Mouse (Mus musculus): ENCODE data around the gene Scfd2. TPM values are rescaled to one million over a fixed set of nuclear protein-coding genes. Genes with fewer than 3 reads are reported as not detected.

Scfd2 gene
- polyA plus RNA-seq, 1 experiment from 2014 or later, result 13.2 TPM

- Histone ChIP-seq H3K36me3 (ENCODE audit: control insufficient read depth, insufficient read depth, low read length) (no peaks in the 10 kb centered on the region), H3K27ac (ENCODE audit: low read depth) (peak overlapping the region; percentile 34; the same call in 1 of the 2 replicates), H3K4me2 (ENCODE audit: low read length) (no peak overlapping the region), H3K4me3 (ENCODE audit: low read depth, low read length) (no peak overlapping the region), H3K9ac (ENCODE audit: low read length) (no peak overlapping the region), H3K4me1 (replicated peaks; ENCODE audit: control insufficient read depth, insufficient read depth, low read length) (peaks cover 45% of the 10 kb centered on the region), H3K9me3 (ENCODE audit: control insufficient read depth, low read length) (no peaks in the 10 kb centered on the region), H3K27me3 (replicated peaks; ENCODE audit: control insufficient read depth, insufficient read depth, low read length) (no peaks in the 10 kb centered on the region)
- WGBS, result 65% methylated on average over 6 of the region's 6 CpGs
- ATAC-seq (replicated peaks; ENCODE audit: low FRiP score, low TSS enrichment, low read depth) (no peak), DNase-seq (ENCODE audit: low spot score) (no peak)
Observed at GRCm38 (mm10) chr5:74252672-74253286, 278.8 kb downstream of the Scfd2 start.

- ATAC-seq (replicated peaks; ENCODE audit: low FRiP score, low TSS enrichment, low read depth) (no peak), DNase-seq (ENCODE audit: low spot score) (no peak)
- Histone ChIP-seq H3K9ac (ENCODE audit: low read length) (no peak overlapping the region), H3K9me3 (ENCODE audit: control insufficient read depth, low read length) (no peaks in the 10 kb centered on the region), H3K27ac (ENCODE audit: low read depth) (peak overlapping the region; percentile 71), H3K4me2 (ENCODE audit: low read length) (no peak overlapping the region), H3K36me3 (ENCODE audit: control insufficient read depth, insufficient read depth, low read length) (no peaks in the 10 kb centered on the region), H3K4me3 (ENCODE audit: low read depth, low read length) (no peak overlapping the region), H3K27me3 (replicated peaks; ENCODE audit: control insufficient read depth, insufficient read depth, low read length) (no peaks in the 10 kb centered on the region), H3K4me1 (replicated peaks; ENCODE audit: control insufficient read depth, insufficient read depth, low read length) (peaks cover 42% of the 10 kb centered on the region)
- 47% methylated on average over 2 of the region's 2 CpGs for WGBS
Observed at GRCm38 (mm10) chr5:74250947-74251346, 280.6 kb downstream of the Scfd2 start.

GRCm38 (mm10) chr5:74250308-74250707 is 281.3 kb downstream of the Scfd2 start:
- ATAC-seq (replicated peaks; ENCODE audit: low FRiP score, low TSS enrichment, low read depth) (no peak), DNase-seq (ENCODE audit: low spot score) (no peak)
- peaks cover 42% of the 10 kb centered on the region for H3K4me1 ChIP-seq (replicated peaks; ENCODE audit: control insufficient read depth, insufficient read depth, low read length)
- no peak overlapping the region for H3K4me2 ChIP-seq (ENCODE audit: low read length)
- no peaks in the 10 kb centered on the region for H3K9me3 ChIP-seq (ENCODE audit: control insufficient read depth, low read length)
- WGBS, result 56% methylated on average over 7 of the region's 7 CpGs
- H3K4me3 ChIP-seq (ENCODE audit: low read depth, low read length), result no peak overlapping the region
- no peaks in the 10 kb centered on the region for H3K27me3 ChIP-seq (replicated peaks; ENCODE audit: control insufficient read depth, insufficient read depth, low read length)
- H3K9ac ChIP-seq (ENCODE audit: low read length), result no peak overlapping the region
- peak overlapping the region; percentile 71; the same call in 1 of the 2 replicates for H3K27ac ChIP-seq (ENCODE audit: low read depth)
- H3K36me3 ChIP-seq (ENCODE audit: control insufficient read depth, insufficient read depth, low read length), result no peaks in the 10 kb centered on the region

GRCm38 (mm10) chr5:74249794-74250193 is 281.8 kb downstream of the Scfd2 start:
- Histone ChIP-seq H3K4me1 (replicated peaks; ENCODE audit: control insufficient read depth, insufficient read depth, low read length) (peaks cover 42% of the 10 kb centered on the region), H3K9me3 (ENCODE audit: control insufficient read depth, low read length) (no peaks in the 10 kb centered on the region), H3K27me3 (replicated peaks; ENCODE audit: control insufficient read depth, insufficient read depth, low read length) (no peaks in the 10 kb centered on the region), H3K27ac (ENCODE audit: low read depth) (no peak overlapping the region), H3K9ac (ENCODE audit: low read length) (no peak overlapping the region), H3K4me3 (ENCODE audit: low read depth, low read length) (no peak overlapping the region), H3K4me2 (ENCODE audit: low read length) (no peak overlapping the region), H3K36me3 (ENCODE audit: control insufficient read depth, insufficient read depth, low read length) (no peaks in the 10 kb centered on the region)
- ATAC-seq (replicated peaks; ENCODE audit: low FRiP score, low TSS enrichment, low read depth) (no peak), DNase-seq (ENCODE audit: low spot score) (no peak)
- 69% methylated on average over 3 of the region's 3 CpGs for WGBS

GRCm38 (mm10) chr5:74246971-74247370 is 284.6 kb downstream of the Scfd2 start:
- Histone ChIP-seq H3K27me3 (replicated peaks; ENCODE audit: control insufficient read depth, insufficient read depth, low read length) (no peaks in the 10 kb centered on the region), H3K4me3 (ENCODE audit: low read depth, low read length) (no peak overlapping the region), H3K9ac (ENCODE audit: low read length) (no peak overlapping the region), H3K4me2 (ENCODE audit: low read length) (no peak overlapping the region), H3K36me3 (ENCODE audit: control insufficient read depth, insufficient read depth, low read length) (no peaks in the 10 kb centered on the region), H3K4me1 (replicated peaks; ENCODE audit: control insufficient read depth, insufficient read depth, low read length) (peaks cover 26% of the 10 kb centered on the region), H3K9me3 (ENCODE audit: control insufficient read depth, low read length) (no peaks in the 10 kb centered on the region), H3K27ac (ENCODE audit: low read depth) (no peak overlapping the region)
- DNase-seq (ENCODE audit: low spot score) (no peak), ATAC-seq (replicated peaks; ENCODE audit: low FRiP score, low TSS enrichment, low read depth) (no peak)
- 66% methylated on average over 3 of the region's 3 CpGs for WGBS

- 52% methylated on average over 4 of the region's 4 CpGs for WGBS
- ATAC-seq (replicated peaks; ENCODE audit: low FRiP score, low TSS enrichment, low read depth), result no peak
Observed at GRCm38 (mm10) chr5:74246453-74246852, 285.1 kb downstream of the Scfd2 start.

GRCm38 (mm10) chr5:74245641-74246145 is 285.9 kb downstream of the Scfd2 start:
- Histone ChIP-seq H3K27ac (ENCODE audit: low read depth) (no peak overlapping the region), H3K36me3 (ENCODE audit: control insufficient read depth, insufficient read depth, low read length) (no peaks in the 10 kb centered on the region), H3K27me3 (replicated peaks; ENCODE audit: control insufficient read depth, insufficient read depth, low read length) (no peaks in the 10 kb centered on the region), H3K4me3 (ENCODE audit: low read depth, low read length) (no peak overlapping the region), H3K9me3 (ENCODE audit: control insufficient read depth, low read length) (no peaks in the 10 kb centered on the region), H3K4me1 (replicated peaks; ENCODE audit: control insufficient read depth, insufficient read depth, low read length) (peaks cover 14% of the 10 kb centered on the region), H3K9ac (ENCODE audit: low read length) (no peak overlapping the region), H3K4me2 (ENCODE audit: low read length) (no peak overlapping the region)
- DNase-seq (ENCODE audit: low spot score) (no peak), ATAC-seq (replicated peaks; ENCODE audit: low FRiP score, low TSS enrichment, low read depth) (no peak)
- WGBS, result 88% methylated on average over 8 of the region's 8 CpGs

More at GRCm38 (mm10) chr5:74246453-74246852, 285.1 kb downstream of the Scfd2 start:
- no peaks in the 10 kb centered on the region for H3K36me3 ChIP-seq (ENCODE audit: control insufficient read depth, insufficient read depth, low read length)
- H3K27ac ChIP-seq (ENCODE audit: low read depth), result no peak overlapping the region
- H3K4me1 ChIP-seq (replicated peaks; ENCODE audit: control insufficient read depth, insufficient read depth, low read length), result peaks cover 21% of the 10 kb centered on the region
- no peaks in the 10 kb centered on the region for H3K27me3 ChIP-seq (replicated peaks; ENCODE audit: control insufficient read depth, insufficient read depth, low read length)
- H3K9me3 ChIP-seq (ENCODE audit: control insufficient read depth, low read length), result no peaks in the 10 kb centered on the region
- no peak overlapping the region for H3K4me2 ChIP-seq (ENCODE audit: low read length)
- DNase-seq (ENCODE audit: low spot score), result no peak
- H3K9ac ChIP-seq (ENCODE audit: low read length), result no peak overlapping the region
- no peak overlapping the region for H3K4me3 ChIP-seq (ENCODE audit: low read depth, low read length)

- Histone ChIP-seq H3K4me2 (ENCODE audit: low read length) (no peak overlapping the region), H3K27me3 (replicated peaks; ENCODE audit: control insufficient read depth, insufficient read depth, low read length) (no peaks in the 10 kb centered on the region), H3K27ac (ENCODE audit: low read depth) (peak overlapping the region; percentile 48; the same call in 1 of the 2 replicates), H3K4me3 (ENCODE audit: low read depth, low read length) (no peak overlapping the region), H3K4me1 (replicated peaks; ENCODE audit: control insufficient read depth, insufficient read depth, low read length) (peaks cover 3% of the 10 kb centered on the region; the same call in 1 of the 2 replicates), H3K36me3 (ENCODE audit: control insufficient read depth, insufficient read depth, low read length) (no peaks in the 10 kb centered on the region), H3K9ac (ENCODE audit: low read length) (no peak overlapping the region), H3K9me3 (ENCODE audit: control insufficient read depth, low read length) (no peaks in the 10 kb centered on the region)
- WGBS, result 94% methylated on average over 14 of the region's 14 CpGs
- DNase-seq (ENCODE audit: low spot score), result no peak
- ATAC-seq (replicated peaks; ENCODE audit: low FRiP score, low TSS enrichment, low read depth), result no peak
Observed at GRCm38 (mm10) chr5:74244406-74245019, 287.0 kb downstream of the Scfd2 start.
